Mouse (Mus musculus): ENCODE data around the gene Frem3. TPM values are rescaled to one million over a fixed set of nuclear protein-coding genes. Genes with fewer than 3 reads are reported as not detected.

Gene Frem3
- total and polyA plus RNA-seq, 2 experiments: under 0.01 TPM; not detected in 1

- DNase-seq (ENCODE audit: extremely low read depth, low read depth, low spot score): no peak
- Histone ChIP-seq H3K36me3 (ENCODE audit: control insufficient read depth, insufficient read depth, low read length) (no peaks in the 10 kb centered on the region), H3K79me2 (ENCODE audit: control insufficient read depth, insufficient read depth, low read length) (no peaks in the 10 kb centered on the region), H3K4me1 (ENCODE audit: control insufficient read depth, insufficient read depth, low read length) (no peaks in the 10 kb centered on the region), H3K27ac (replicated peaks; ENCODE audit: insufficient read depth, low read depth, low read length) (no peak overlapping the region), H3K4me3 (ENCODE audit: insufficient read depth, low read depth, low read length) (no peak overlapping the region), H3K27me3 (ENCODE audit: control insufficient read depth, insufficient read depth, low read length) (no peaks in the 10 kb centered on the region), H3K9ac (ENCODE audit: low read depth, low read length) (no peak overlapping the region)
- TF ChIP-seq CTCF (IDR thresholded peaks at IDR 0.05; ENCODE audit: low read depth, low read length): no peak
- TF ChIP-seq POLR2A (IDR thresholded peaks at IDR 0.05; ENCODE audit: extremely low read depth, insufficient read depth, low read length): no peak
- 62% methylated on average over 2 of the region's 2 CpGs for WGBS
These were observed 33.8 kb upstream of the Frem3 start for GRCm38 (mm10) chr8:80577126-80577525.

DNA sequence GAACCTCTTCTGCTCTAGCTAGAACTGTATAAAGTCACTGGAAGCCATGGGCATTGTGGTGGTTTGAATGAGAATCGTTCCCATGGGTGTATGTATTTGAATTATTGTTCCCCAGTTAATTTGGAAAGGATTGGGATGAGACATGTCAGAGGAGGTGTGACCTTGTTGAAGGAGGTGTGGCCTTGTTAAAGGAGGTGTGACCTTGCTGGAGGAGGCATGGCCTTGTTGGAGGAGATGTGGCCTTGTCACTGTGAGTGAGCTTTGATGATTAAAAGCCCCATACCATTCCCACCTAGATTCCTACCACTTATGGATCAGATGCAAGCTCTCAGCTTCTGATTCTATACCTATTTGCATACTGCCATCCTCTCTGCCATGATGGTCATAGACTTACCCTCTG lies 31.8 kb upstream of the Frem3 start:
- no peak for DNase-seq (ENCODE audit: extremely low read depth, low read depth, low spot score)
- no peaks in the 10 kb centered on the region for H3K36me3 ChIP-seq (ENCODE audit: control insufficient read depth, insufficient read depth, low read length)
- H3K9ac ChIP-seq (ENCODE audit: low read depth, low read length): no peak overlapping the region
- no peaks in the 10 kb centered on the region for H3K27me3 ChIP-seq (ENCODE audit: control insufficient read depth, insufficient read depth, low read length)
- no peaks in the 10 kb centered on the region for H3K79me2 ChIP-seq (ENCODE audit: control insufficient read depth, insufficient read depth, low read length)
- 74% methylated on average over 1 of the region's 1 CpGs for WGBS
- no peaks in the 10 kb centered on the region for H3K4me1 ChIP-seq (ENCODE audit: control insufficient read depth, insufficient read depth, low read length)
- H3K27ac ChIP-seq (replicated peaks; ENCODE audit: insufficient read depth, low read depth, low read length): no peak overlapping the region
- H3K4me3 ChIP-seq (ENCODE audit: insufficient read depth, low read depth, low read length): no peak overlapping the region
- TF ChIP-seq POLR2A (IDR thresholded peaks at IDR 0.05; ENCODE audit: extremely low read depth, insufficient read depth, low read length): no peak
- TF ChIP-seq CTCF (IDR thresholded peaks at IDR 0.05; ENCODE audit: low read depth, low read length): no peak

DNA sequence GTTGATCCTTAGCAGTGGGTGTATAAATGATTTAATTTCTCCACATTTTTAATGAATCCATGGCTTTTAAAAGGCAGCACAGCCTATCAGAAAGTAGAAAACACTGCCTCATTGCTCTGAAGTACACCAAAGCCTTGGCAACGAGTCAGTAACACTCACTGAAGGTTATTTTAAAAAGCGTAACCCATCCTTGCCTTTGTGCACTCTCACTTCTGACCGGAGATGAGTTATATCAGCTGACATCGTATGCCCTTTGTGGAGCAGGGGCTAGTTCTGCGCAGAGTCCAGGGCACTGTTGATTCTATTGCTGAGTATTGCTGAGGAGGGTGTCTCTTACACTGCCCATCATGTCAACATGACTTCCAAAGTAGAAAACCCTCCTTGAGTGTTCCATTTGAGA lies 18.3 kb upstream of the Frem3 start:
- Histone ChIP-seq H3K9ac (ENCODE audit: low read depth, low read length) (no peak overlapping the region), H3K27me3 (ENCODE audit: control insufficient read depth, insufficient read depth, low read length) (no peaks in the 10 kb centered on the region), H3K79me2 (ENCODE audit: control insufficient read depth, insufficient read depth, low read length) (no peaks in the 10 kb centered on the region), H3K4me1 (ENCODE audit: control insufficient read depth, insufficient read depth, low read length) (no peaks in the 10 kb centered on the region), H3K4me3 (ENCODE audit: insufficient read depth, low read depth, low read length) (no peak overlapping the region), H3K36me3 (ENCODE audit: control insufficient read depth, insufficient read depth, low read length) (no peaks in the 10 kb centered on the region), H3K27ac (replicated peaks; ENCODE audit: insufficient read depth, low read depth, low read length) (no peak overlapping the region)
- no peak for DNase-seq (ENCODE audit: extremely low read depth, low read depth, low spot score)
- no peak for TF ChIP-seq CTCF (IDR thresholded peaks at IDR 0.05; ENCODE audit: low read depth, low read length)
- TF ChIP-seq POLR2A (IDR thresholded peaks at IDR 0.05; ENCODE audit: extremely low read depth, insufficient read depth, low read length): no peak
- 88% methylated on average over 5 of the region's 5 CpGs for WGBS

- TF ChIP-seq CTCF (IDR thresholded peaks at IDR 0.05; ENCODE audit: low read depth, low read length) (no peak), POLR2A (IDR thresholded peaks at IDR 0.05; ENCODE audit: extremely low read depth, insufficient read depth, low read length) (no peak)
- WGBS: 74% methylated on average over 6 of the region's 6 CpGs
- Histone ChIP-seq H3K27ac (replicated peaks; ENCODE audit: insufficient read depth, low read depth, low read length) (no peak overlapping the region), H3K36me3 (ENCODE audit: control insufficient read depth, insufficient read depth, low read length) (no peaks in the 10 kb centered on the region), H3K79me2 (ENCODE audit: control insufficient read depth, insufficient read depth, low read length) (no peaks in the 10 kb centered on the region), H3K4me1 (ENCODE audit: control insufficient read depth, insufficient read depth, low read length) (no peaks in the 10 kb centered on the region), H3K9ac (ENCODE audit: low read depth, low read length) (no peak overlapping the region), H3K27me3 (ENCODE audit: control insufficient read depth, insufficient read depth, low read length) (no peaks in the 10 kb centered on the region), H3K4me3 (ENCODE audit: insufficient read depth, low read depth, low read length) (no peak overlapping the region)
- no peak for DNase-seq (ENCODE audit: extremely low read depth, low read depth, low spot score)
These were observed 10.2 kb upstream of the Frem3 start for GRCm38 (mm10) chr8:80600600-80601170.

DNA sequence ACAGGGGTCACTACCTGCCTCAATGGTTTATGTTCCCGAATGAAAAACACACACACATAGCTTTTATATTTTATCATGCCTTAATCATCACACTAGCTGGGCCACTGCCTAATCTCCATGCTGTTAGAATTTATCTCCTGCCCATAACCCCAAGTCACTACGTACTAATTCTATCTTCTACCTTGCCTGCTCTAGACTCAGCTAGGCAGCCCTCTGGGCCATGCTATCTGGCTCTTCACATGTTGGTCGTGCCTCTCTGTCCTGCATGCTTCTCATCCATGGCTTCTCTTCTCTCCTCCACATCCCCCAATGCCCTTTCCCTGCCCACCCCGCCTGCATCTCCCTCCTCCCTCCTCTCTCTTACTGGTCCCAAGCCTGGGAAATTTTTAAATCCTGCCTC lies 9.0 kb upstream of the Frem3 start:
- Histone ChIP-seq H3K36me3 (ENCODE audit: control insufficient read depth, insufficient read depth, low read length) (no peaks in the 10 kb centered on the region), H3K9ac (ENCODE audit: low read depth, low read length) (no peak overlapping the region), H3K4me3 (ENCODE audit: insufficient read depth, low read depth, low read length) (no peak overlapping the region), H3K4me1 (ENCODE audit: control insufficient read depth, insufficient read depth, low read length) (no peaks in the 10 kb centered on the region), H3K27me3 (ENCODE audit: control insufficient read depth, insufficient read depth, low read length) (no peaks in the 10 kb centered on the region), H3K27ac (replicated peaks; ENCODE audit: insufficient read depth, low read depth, low read length) (no peak overlapping the region), H3K79me2 (ENCODE audit: control insufficient read depth, insufficient read depth, low read length) (no peaks in the 10 kb centered on the region)
- no peak for TF ChIP-seq POLR2A (IDR thresholded peaks at IDR 0.05; ENCODE audit: extremely low read depth, insufficient read depth, low read length)
- TF ChIP-seq CTCF (IDR thresholded peaks at IDR 0.05; ENCODE audit: low read depth, low read length): no peak
- WGBS: 78% methylated on average over 4 of the region's 4 CpGs
- no peak for DNase-seq (ENCODE audit: extremely low read depth, low read depth, low spot score)

DNA sequence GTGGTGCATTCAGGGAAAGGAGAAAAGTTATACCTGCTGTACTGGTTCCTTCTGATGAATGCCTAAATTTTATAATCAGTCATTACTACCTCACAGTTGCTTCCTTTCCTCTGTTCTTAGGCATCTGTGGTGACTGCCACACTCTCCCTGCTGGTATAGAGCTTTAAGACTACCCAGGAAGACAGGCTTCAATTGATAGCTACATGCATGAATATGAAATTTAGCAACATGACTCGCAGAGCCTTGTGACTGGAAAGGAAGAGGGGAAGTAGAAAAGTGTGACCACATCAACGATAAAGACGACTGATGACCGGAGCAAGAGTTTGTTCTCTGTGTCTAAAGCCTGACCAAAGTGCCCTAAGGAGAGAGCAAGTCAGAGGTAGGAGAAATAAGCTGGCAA lies 3.8 kb upstream of the Frem3 start:
- 86% methylated on average over 4 of the region's 4 CpGs for WGBS
- no peak overlapping the region for H3K27ac ChIP-seq (replicated peaks; ENCODE audit: insufficient read depth, low read depth, low read length)
- no peak for TF ChIP-seq POLR2A (IDR thresholded peaks at IDR 0.05; ENCODE audit: extremely low read depth, insufficient read depth, low read length)
- TF ChIP-seq CTCF (IDR thresholded peaks at IDR 0.05; ENCODE audit: low read depth, low read length): no peak
- no peak overlapping the region for H3K9ac ChIP-seq (ENCODE audit: low read depth, low read length)
- H3K79me2 ChIP-seq (ENCODE audit: control insufficient read depth, insufficient read depth, low read length): no peaks in the 10 kb centered on the region
- no peaks in the 10 kb centered on the region for H3K27me3 ChIP-seq (ENCODE audit: control insufficient read depth, insufficient read depth, low read length)
- H3K36me3 ChIP-seq (ENCODE audit: control insufficient read depth, insufficient read depth, low read length): no peaks in the 10 kb centered on the region
- no peak for DNase-seq (ENCODE audit: extremely low read depth, low read depth, low spot score)
- no peak overlapping the region for H3K4me3 ChIP-seq (ENCODE audit: insufficient read depth, low read depth, low read length)
- H3K4me1 ChIP-seq (ENCODE audit: control insufficient read depth, insufficient read depth, low read length): no peaks in the 10 kb centered on the region

Measured in liver, adult 2 months (tissue).